ENCODE assay signal across 14 mouse cellular contexts in genomic region chr11:57553015-57553780, GRCm38 (mm10). TPM values are rescaled to one million over a fixed set of nuclear protein-coding genes. Genes with fewer than 3 reads are reported as not detected.
DNase-seq lines count a peak whose midpoint lies in the region; ATAC-seq lines count a peak whose summit lies in the region.
"Had no signal": no experiment of that assay in that cellular context is flagged by ENCODE, and none has a peak within 500 bp of the region (broad histone marks: within the 10 kb centered on the region; RNA-seq: fewer than 3 reads in every experiment).

No protein-coding gene starts in this region.

- no peaks in the 10 kb centered on the region for H3K27me3 ChIP-seq in hindbrain, embryonic 11.5 days (ENCODE audit: control insufficient read depth, insufficient read depth, low read length)
- H3K27me3 ChIP-seq in midbrain, embryonic 13.5 days: no peaks in the 10 kb centered on the region
- no peaks in the 10 kb centered on the region for H3K27me3 ChIP-seq in neural tube, embryonic 15.5 days (replicated peaks)
- peaks cover 9% of the 10 kb centered on the region; the same call in 1 of the 2 replicates for H3K27me3 ChIP-seq in limb, embryonic 10.5 days (ENCODE audit: low read depth, poor library complexity, severe bottlenecking)
- H3K27me3 ChIP-seq: heart, embryonic 12.5 days had no signal

- peaks cover 10% of the 10 kb centered on the region; the same call in 1 of the 2 replicates for H3K4me1 ChIP-seq in hindbrain, embryonic 11.5 days (replicated peaks; ENCODE audit: control insufficient read depth, insufficient read depth, low read length)
- peaks cover 33% of the 10 kb centered on the region for H3K4me1 ChIP-seq in midbrain, embryonic 13.5 days (replicated peaks)
- peaks cover 13% of the 10 kb centered on the region for H3K4me1 ChIP-seq in neural tube, embryonic 15.5 days
- H3K4me1 ChIP-seq in limb, embryonic 10.5 days: peaks cover 33% of the 10 kb centered on the region
- H3K4me1 ChIP-seq: liver, embryonic 12.5 days had no signal

- peak; percentile 76 for ATAC-seq in hindbrain, embryonic 11.5 days (ENCODE audit: low FRiP score)
- peak; percentile 85 for ATAC-seq in midbrain, embryonic 13.5 days
- 0 out of 2 replicates have a peak, but pooled peaks have one; percentile 35 for ATAC-seq in neural tube, embryonic 15.5 days (ENCODE audit: low FRiP score)
- ATAC-seq: liver, embryonic 12.5 days had no signal

- no peak overlapping the region for H3K4me2 ChIP-seq in hindbrain, embryonic 11.5 days (replicated peaks; ENCODE audit: low read depth, low read length)
- H3K4me2 ChIP-seq in midbrain, embryonic 13.5 days (replicated peaks): peak overlapping the region; percentile 32; the same call in 1 of the 2 replicates
- H3K4me2 ChIP-seq in neural tube, embryonic 15.5 days: no peak overlapping the region
- H3K4me2 ChIP-seq: heart, embryonic 12.5 days; kidney, embryonic 15.5 days; liver, embryonic 12.5 days had no signal

- H3K27ac ChIP-seq in hindbrain, embryonic 11.5 days (ENCODE audit: low read depth, low read length): peak overlapping the region; percentile 72
- H3K27ac ChIP-seq in midbrain, embryonic 13.5 days: peak overlapping the region; percentile 86
- H3K27ac ChIP-seq in neural tube, embryonic 15.5 days (replicated peaks): no peak overlapping the region
- no peak overlapping the region for H3K27ac ChIP-seq in limb, embryonic 10.5 days
- H3K27ac ChIP-seq: kidney, embryonic 15.5 days; liver, embryonic 12.5 days had no signal

- DNase-seq in embryo, embryonic 10 days (ENCODE audit: low spot score): peak; percentile 63
- no peak for DNase-seq in embryo, embryonic 9.5 days (ENCODE audit: extremely low spot score)
- DNase-seq in hindbrain, embryonic 11.5 days (ENCODE audit: low spot score): peak; percentile 55
- DNase-seq in frontal cortex, adult 2 months (ENCODE audit: extremely low spot score in 1 of 2, low spot score in 1 of 2): no peak
- no peak for DNase-seq in limb, embryonic 10.5 days (ENCODE audit: low spot score)
- no peak for DNase-seq in layer of hippocampus, postnatal 36 days
- DNase-seq: cerebellum, adult 11 months; gastrocnemius, postnatal 10 days; lung, postnatal 10 days had no signal

- 21% methylated on average over 9 of the region's 9 CpGs for WGBS in hindbrain, embryonic 11.5 days
- 9% methylated on average over 9 of the region's 9 CpGs for WGBS in midbrain, embryonic 13.5 days
- 27% methylated on average over 9 of the region's 9 CpGs for WGBS in neural tube, embryonic 15.5 days
- WGBS in limb, embryonic 10.5 days: 62% methylated on average over 9 of the region's 9 CpGs

- 0 out of 2 replicates have a peak overlapping the region, but pooled peaks have one; percentile 32 for H3K9ac ChIP-seq in hindbrain, embryonic 11.5 days (ENCODE audit: low read depth, low read length)
- H3K9ac ChIP-seq in midbrain, embryonic 13.5 days (replicated peaks): no peak overlapping the region
- H3K9ac ChIP-seq in neural tube, embryonic 15.5 days (replicated peaks): no peak overlapping the region
- H3K9ac ChIP-seq: heart, embryonic 12.5 days; kidney, embryonic 15.5 days; liver, embryonic 12.5 days had no signal

- H3K9me3 ChIP-seq in hindbrain, embryonic 11.5 days (ENCODE audit: control insufficient read depth, low read length): no peaks in the 10 kb centered on the region
- H3K9me3 ChIP-seq in midbrain, embryonic 13.5 days: no peaks in the 10 kb centered on the region
- no peaks in the 10 kb centered on the region for H3K9me3 ChIP-seq in neural tube, embryonic 15.5 days (replicated peaks)
- no peaks in the 10 kb centered on the region for H3K9me3 ChIP-seq in limb, embryonic 10.5 days (replicated peaks)
- H3K9me3 ChIP-seq: kidney, embryonic 15.5 days; liver, embryonic 12.5 days had no signal

- no peaks in the 10 kb centered on the region for H3K36me3 ChIP-seq in hindbrain, embryonic 11.5 days (ENCODE audit: control insufficient read depth, insufficient read depth, low read length)
- no peaks in the 10 kb centered on the region for H3K36me3 ChIP-seq in midbrain, embryonic 13.5 days
- H3K36me3 ChIP-seq in neural tube, embryonic 15.5 days: no peaks in the 10 kb centered on the region
- H3K36me3 ChIP-seq in limb, embryonic 10.5 days: no peaks in the 10 kb centered on the region
- H3K36me3 ChIP-seq: heart, embryonic 12.5 days; kidney, embryonic 15.5 days; liver, embryonic 12.5 days had no signal

- no peak overlapping the region for H3K4me3 ChIP-seq in hindbrain, embryonic 11.5 days (ENCODE audit: low read depth, low read length)
- H3K4me3 ChIP-seq in midbrain, embryonic 13.5 days (replicated peaks): no peak overlapping the region
- H3K4me3 ChIP-seq in neural tube, embryonic 15.5 days (replicated peaks): no peak overlapping the region
- H3K4me3 ChIP-seq in limb, embryonic 10.5 days: no peak overlapping the region
- H3K4me3 ChIP-seq: heart, embryonic 12.5 days; kidney, embryonic 15.5 days; liver, embryonic 12.5 days had no signal

RNA-seq across cellular contexts. Expression of gene Mfap3, which starts 34.7 kb away (rescaled TPM):
- 50.7 and 59.5 TPM in 2 replicates for polyA plus RNA-seq in hindbrain, embryonic 11.5 days (2014; fragmentation: Nextera tagmentation; extraction: Ambion mirVana)
- polyA plus RNA-seq in midbrain, embryonic 13.5 days (2015; fragmentation: Nextera tagmentation; extraction: Ambion mirVana): 60.4 and 63.4 TPM in 2 replicates
- 52.2 and 57.6 TPM in 2 replicates for polyA plus RNA-seq in neural tube, embryonic 15.5 days (2015; fragmentation: Nextera tagmentation; extraction: Ambion mirVana)
- 17.2 and 18.1 TPM in 2 replicates for polyA plus RNA-seq in frontal cortex, adult 2 months (2012; rRNA removed)
- 45.4 and 47.7 TPM in 2 replicates for polyA plus RNA-seq in limb, embryonic 10.5 days (2016; fragmentation: Nextera tagmentation; extraction: Ambion mirVana)
- 10 to 100 TPM; 28.7 to 34.8 TPM for total RNA-seq in layer of hippocampus, postnatal 36 days (2021)

RNA-seq across cellular contexts. Expression of gene Fam114a2, which starts 34.8 kb away (rescaled TPM):
- 56.7 and 62.1 TPM in 2 replicates for polyA plus RNA-seq in hindbrain, embryonic 11.5 days (2014; fragmentation: Nextera tagmentation; extraction: Ambion mirVana)
- 93.2 TPM in 2 replicates for polyA plus RNA-seq in midbrain, embryonic 13.5 days (2015; fragmentation: Nextera tagmentation; extraction: Ambion mirVana)
- polyA plus RNA-seq in neural tube, embryonic 15.5 days (2015; fragmentation: Nextera tagmentation; extraction: Ambion mirVana): 74.2 and 80.5 TPM in 2 replicates
- polyA plus RNA-seq in frontal cortex, adult 2 months (2012; rRNA removed): 42.2 and 42.7 TPM in 2 replicates
- 61.0 and 67.6 TPM in 2 replicates for polyA plus RNA-seq in limb, embryonic 10.5 days (2016; fragmentation: Nextera tagmentation; extraction: Ambion mirVana)
- total RNA-seq in layer of hippocampus, postnatal 36 days (2021): 10 to 100 TPM; 34.9 to 39.9 TPM

Comparison
In these comparisons a context has a peak if more than half of its experiments do, and no peak if none do; other contexts are left out.
1. DNase-seq: peak in embryo, embryonic 10 days (single experiment) and hindbrain, embryonic 11.5 days (single experiment); none in embryo, embryonic 9.5 days (single experiment), frontal cortex, adult 2 months (0 of 2), limb, embryonic 10.5 days (single experiment) and layer of hippocampus, postnatal 36 days (0 of 2).
2. ATAC-seq: peak in every context shown above with its lines; median percentile 85 in midbrain, embryonic 13.5 days; 76 in hindbrain, embryonic 11.5 days; 35 in neural tube, embryonic 15.5 days.
3. H3K27ac ChIP-seq: peak in hindbrain, embryonic 11.5 days (single experiment) and midbrain, embryonic 13.5 days (single experiment); none in neural tube, embryonic 15.5 days (single experiment) and limb, embryonic 10.5 days (single experiment).